Mouse (Mus musculus) kidney, embryonic 15.5 days (tissue): ENCODE measurements around the gene Psme2. TPM values are rescaled to one million over a fixed set of nuclear protein-coding genes. Genes with fewer than 3 reads are reported as not detected.

Experiments used
- ATAC-seq: fragments of 200-750 bp; cut with Nextera tagmentation; replicated peaks from 2 replicates; pipeline ENCODE4 v1.8.0; 2017; ENCODE audit warnings: moderate TSS enrichment; ENCODE audit not compliant: low FRiP score
- H3K27ac ChIP-seq: fragments of 300-500 bp; sonication (generic); 2 replicates; pipeline ENCODE4 v1.5.1; 2015; ENCODE audit warnings: mild to moderate bottlenecking, inconsistent platforms
- H3K27me3 ChIP-seq: fragments of 300-500 bp; sonication (generic); 2 replicates; pipeline ENCODE4 v1.6.1; 2015; ENCODE audit warnings: inconsistent platforms
- H3K36me3 ChIP-seq: fragments of 300-500 bp; sonication (generic); 2 replicates; pipeline ENCODE4 v1.6.1; 2015; ENCODE audit warnings: inconsistent platforms
- H3K4me1 ChIP-seq: fragments of 300-500 bp; sonication (generic); 2 replicates; pipeline ENCODE4 v1.6.1; 2015; ENCODE audit warnings: inconsistent platforms
- H3K4me2 ChIP-seq: fragments of 300-500 bp; sonication (generic); 2 replicates; pipeline ENCODE4 v1.6.1; 2015; ENCODE audit warnings: moderate library complexity, mild to moderate bottlenecking, inconsistent platforms
- H3K4me3 ChIP-seq: fragments of 300-500 bp; sonication (generic); replicated peaks from 2 replicates; pipeline ENCODE4 v1.5.1; 2015; ENCODE audit warnings: mild to moderate bottlenecking, inconsistent platforms
- H3K9ac ChIP-seq: fragments of 300-500 bp; sonication (generic); 2 replicates; pipeline ENCODE4 v1.6.1; 2015; ENCODE audit warnings: mild to moderate bottlenecking, inconsistent platforms
- H3K9me3 ChIP-seq: fragments of 300-500 bp; sonication (generic); replicated peaks from 2 replicates; pipeline ENCODE4 v1.6.1; 2016; ENCODE audit warnings: inconsistent platforms
- WGBS: fragments of 180-500 bp; shearing (Covaris S2); methylation state at CpG from one replicate; pipeline ENCODE4 v1.1.7; 2015; ENCODE audit warnings: mixed read lengths; 5-methylcytosine and 5-hydroxymethylcytosine counted together
- polyA plus RNA-seq: library from polyadenylated mRNA; unstranded; fragments of >200 nt; fragmentation: Nextera tagmentation; extraction: Ambion mirVana; gene quantifications from 2 replicates; pipeline ENCODE4 v1.2.1, GENCODE M21; 2015

Psme2 gene
- polyA plus RNA-seq, 1 experiment from 2014 or later = 261 TPM

GRCm38 (mm10) chr14:55577871-55578667 lies 12.8 kb downstream of the Psme2 start, which contains the start of gene Psme1:
Gene Psme1, plus strand, starts transcription at chr14:55578123.
- peak within 1 kb of the TSS; percentile 88 for H3K9ac ChIP-seq
- WGBS = under 1% methylated on average over 32 of the region's 32 CpGs
- H3K27me3 ChIP-seq = no peaks in the 10 kb centered on the region
- H3K4me1 ChIP-seq = peaks cover 29% of the 10 kb centered on the region
- H3K27ac ChIP-seq = peak within 1 kb of the TSS; percentile 86
- peak within 1 kb of the TSS; percentile 77 for H3K4me3 ChIP-seq
- H3K9me3 ChIP-seq = no peaks in the 10 kb centered on the region
- peak; percentile 90 for ATAC-seq
- peak within 1 kb of the TSS; percentile 89 for H3K4me2 ChIP-seq
- peaks cover 23% of the 10 kb centered on the region for H3K36me3 ChIP-seq

GRCm38 (mm10) chr14:55576376-55576775 lies 14.5 kb downstream of the Psme2 start:
- no peaks in the 10 kb centered on the region for H3K27me3 ChIP-seq
- H3K9me3 ChIP-seq = no peaks in the 10 kb centered on the region
- no peak overlapping the region for H3K9ac ChIP-seq
- ATAC-seq = no peak
- peaks cover 17% of the 10 kb centered on the region for H3K36me3 ChIP-seq
- WGBS = 77% methylated on average over 16 of the region's 16 CpGs
- H3K27ac ChIP-seq = no peak overlapping the region
- H3K4me2 ChIP-seq = no peak overlapping the region
- H3K4me1 ChIP-seq = peaks cover 29% of the 10 kb centered on the region
- no peak overlapping the region for H3K4me3 ChIP-seq

GRCm38 (mm10) chr14:55575711-55576110 lies 15.2 kb downstream of the Psme2 start:
- no peak for ATAC-seq
- 66% methylated on average over 13 of the region's 13 CpGs for WGBS
- H3K27me3 ChIP-seq = no peaks in the 10 kb centered on the region
- H3K4me1 ChIP-seq = peaks cover 29% of the 10 kb centered on the region
- peaks cover 10% of the 10 kb centered on the region for H3K36me3 ChIP-seq
- no peak overlapping the region for H3K9ac ChIP-seq
- no peak overlapping the region for H3K27ac ChIP-seq
- no peak overlapping the region for H3K4me2 ChIP-seq
- H3K9me3 ChIP-seq = no peaks in the 10 kb centered on the region
- H3K4me3 ChIP-seq = no peak overlapping the region

- H3K4me2 ChIP-seq = no peak within 1 kb of the TSS
- H3K9me3 ChIP-seq = no peaks in the 10 kb centered on the region
- ATAC-seq = no peak
- H3K27ac ChIP-seq = no peak within 1 kb of the TSS
- no peak within 1 kb of the TSS for H3K4me3 ChIP-seq
- H3K4me1 ChIP-seq = peaks cover 29% of the 10 kb centered on the region
- H3K9ac ChIP-seq = no peak within 1 kb of the TSS
- H3K36me3 ChIP-seq = peaks cover 6% of the 10 kb centered on the region
- WGBS = 80% methylated on average over 8 of the region's 8 CpGs
- H3K27me3 ChIP-seq = no peaks in the 10 kb centered on the region
Observed at GRCm38 (mm10) chr14:55575302-55575701, 15.6 kb downstream of the Psme2 start, which contains the start of gene Fitm1. Gene Fitm1, plus strand, starts transcription at chr14:55575617.

- peaks cover 34% of the 10 kb centered on the region for H3K36me3 ChIP-seq
- no peak overlapping the region for H3K27ac ChIP-seq
- peaks cover 11% of the 10 kb centered on the region for H3K4me1 ChIP-seq
- ATAC-seq = no peak
- no peak overlapping the region for H3K9ac ChIP-seq
- no peak overlapping the region for H3K4me3 ChIP-seq
- no peaks in the 10 kb centered on the region for H3K9me3 ChIP-seq
- H3K27me3 ChIP-seq = no peaks in the 10 kb centered on the region
- H3K4me2 ChIP-seq = no peak overlapping the region
Observed at GRCm38 (mm10) chr14:55571760-55572159, 19.2 kb downstream of the Psme2 start.

GRCm38 (mm10) chr14:55570588-55570987 lies 20.3 kb downstream of the Psme2 start:
- ATAC-seq = no peak
- 89% methylated on average over 2 of the region's 2 CpGs for WGBS
- no peak overlapping the region for H3K27ac ChIP-seq

GRCm38 (mm10) chr14:55567496-55567895 lies 23.4 kb downstream of the Psme2 start:
- no peak for ATAC-seq
- Histone ChIP-seq H3K27me3 (no peaks in the 10 kb centered on the region), H3K27ac (no peak overlapping the region), H3K9me3 (no peaks in the 10 kb centered on the region), H3K4me3 (no peak overlapping the region), H3K4me2 (no peak overlapping the region), H3K9ac (no peak overlapping the region), H3K36me3 (peaks cover 76% of the 10 kb centered on the region), H3K4me1 (0 out of 2 replicates have a peak, but pooled peaks cover 3% of the 10 kb centered on the region)
- 79% methylated on average over 3 of the region's 3 CpGs for WGBS

More at GRCm38 (mm10) chr14:55570588-55570987, 20.3 kb downstream of the Psme2 start:
- no peak overlapping the region for H3K4me3 ChIP-seq
- H3K27me3 ChIP-seq = no peaks in the 10 kb centered on the region
- peaks cover 46% of the 10 kb centered on the region for H3K36me3 ChIP-seq
- H3K9ac ChIP-seq = no peak overlapping the region
- no peaks in the 10 kb centered on the region for H3K9me3 ChIP-seq
- no peak overlapping the region for H3K4me2 ChIP-seq
- peaks cover 4% of the 10 kb centered on the region for H3K4me1 ChIP-seq

GRCm38 (mm10) chr14:55565748-55566147 lies 25.2 kb downstream of the Psme2 start:
- Histone ChIP-seq H3K9me3 (no peaks in the 10 kb centered on the region), H3K27me3 (no peaks in the 10 kb centered on the region), H3K4me1 (peaks cover 19% of the 10 kb centered on the region), H3K36me3 (peaks cover 77% of the 10 kb centered on the region), H3K9ac (no peak overlapping the region), H3K4me3 (no peak overlapping the region), H3K27ac (no peak overlapping the region), H3K4me2 (no peak overlapping the region)
- WGBS = 82% methylated on average over 3 of the region's 3 CpGs
- ATAC-seq = no peak

- Histone ChIP-seq H3K27ac (no peak overlapping the region), H3K36me3 (peaks cover 58% of the 10 kb centered on the region), H3K9me3 (no peaks in the 10 kb centered on the region), H3K4me3 (no peak overlapping the region), H3K4me1 (peaks cover 25% of the 10 kb centered on the region), H3K4me2 (no peak overlapping the region), H3K9ac (no peak overlapping the region), H3K27me3 (no peaks in the 10 kb centered on the region)
- 91% methylated on average over 11 of the region's 11 CpGs for WGBS
- ATAC-seq = no peak
Observed at GRCm38 (mm10) chr14:55563249-55563648, 27.7 kb downstream of the Psme2 start.

GRCm38 (mm10) chr14:55561860-55562259 lies 29.1 kb downstream of the Psme2 start:
- Histone ChIP-seq H3K27me3 (no peaks in the 10 kb centered on the region), H3K4me1 (peaks cover 32% of the 10 kb centered on the region), H3K4me3 (peak overlapping the region; percentile 71), H3K36me3 (peaks cover 44% of the 10 kb centered on the region), H3K27ac (peak overlapping the region; percentile 14; the same call in 1 of the 2 replicates), H3K4me2 (peak overlapping the region; percentile 87), H3K9me3 (no peaks in the 10 kb centered on the region), H3K9ac (no peak overlapping the region; the same call in 1 of the 2 replicates)
- WGBS = 76% methylated on average over 10 of the region's 10 CpGs
- no peak for ATAC-seq

GRCm38 (mm10) chr14:55560202-55561073 lies 30.5 kb downstream of the Psme2 start, which contains the start of gene A730061H03Rik:
Gene A730061H03Rik, minus strand, starts transcription at chr14:55560406.
- peak; percentile 97 for ATAC-seq
- Histone ChIP-seq H3K27ac (peak within 1 kb of the TSS; percentile 99), H3K4me1 (peaks cover 37% of the 10 kb centered on the region), H3K9me3 (no peaks in the 10 kb centered on the region), H3K27me3 (no peaks in the 10 kb centered on the region), H3K4me2 (peak within 1 kb of the TSS; percentile 87), H3K4me3 (peak within 1 kb of the TSS; percentile 71), H3K36me3 (peaks cover 30% of the 10 kb centered on the region), H3K9ac (peak within 1 kb of the TSS; percentile 66)
- WGBS = under 1% methylated on average over 51 of the region's 51 CpGs

- Histone ChIP-seq H3K9ac (peak within 1 kb of the TSS; percentile 66), H3K4me1 (peaks cover 37% of the 10 kb centered on the region), H3K4me3 (peak within 1 kb of the TSS; percentile 71), H3K4me2 (peak within 1 kb of the TSS; percentile 87), H3K27me3 (no peaks in the 10 kb centered on the region), H3K27ac (peak within 1 kb of the TSS; percentile 99), H3K9me3 (no peaks in the 10 kb centered on the region), H3K36me3 (peaks cover 24% of the 10 kb centered on the region)
- under 1% methylated on average over 27 of the region's 27 CpGs for WGBS
- peak; percentile 90 for ATAC-seq
Observed at GRCm38 (mm10) chr14:55559799-55560201, 31.1 kb downstream of the Psme2 start, which contains the start of gene Dcaf11. Gene Dcaf11, plus strand, starts transcription at chr14:55560006.
